Mouse (Mus musculus): ENCODE results near the gene Eif5a.

- TF ChIP-seq CTCF (conservative IDR thresholded peaks at IDR 0.05; ENCODE audit: insufficient read depth, insufficient read length, low read depth, low read length): no peak
- no peak for TF ChIP-seq POLR2A (IDR thresholded peaks at IDR 0.05; ENCODE audit: low read depth, low read length)
These were observed 38.1 kb downstream of the Eif5a start for GRCm38 (mm10) chr11:69883527-69884151.

Measured in kidney, adult 2 months (tissue).